Mouse (Mus musculus) liver, embryonic 14.5 days (tissue): ENCODE measurements around the gene Golt1b. TPM values are rescaled to one million over a fixed set of nuclear protein-coding genes. Genes with fewer than 3 reads are reported as not detected.
"Not testable (repeated sequence)": the region's sequence is repeated elsewhere in the genome, so short reads cannot be mapped to it uniquely, and the experiment has no call there.

Source experiments
- ATAC-seq: fragments of 200-750 bp; cut with Nextera tagmentation; 2 replicates; pipeline ENCODE4 v1.8.0; 2017; ENCODE audit warnings: moderate number of reproducible peaks, mild to moderate bottlenecking, moderate library complexity; ENCODE audit not compliant: insufficient read depth
- DNase-seq, 3 experiments: peaks; one replicate each; pipeline ENCODE4 v3.0.0-alpha.2; 2012 to 2013; ENCODE audit warnings: low read depth in 3 of 3, low spot score in 3 of 3
- H3K27ac ChIP-seq: fragments of 300-500 bp; sonication (generic); 2 replicates; pipeline ENCODE4 v1.5.1; 2014; ENCODE audit warnings: moderate library complexity, mild to moderate bottlenecking, control low read depth, inconsistent platforms
- H3K27me3 ChIP-seq: fragments of 300-500 bp; sonication (generic); 2 replicates; pipeline ENCODE4 v1.6.1; 2014; ENCODE audit warnings: mild to moderate bottlenecking, low read length, moderate library complexity; ENCODE audit not compliant: control insufficient read depth, insufficient read depth
- H3K36me3 ChIP-seq: fragments of 300-500 bp; sonication (generic); replicated peaks from 2 replicates; pipeline ENCODE4 v1.6.1; 2014; ENCODE audit warnings: low read depth; ENCODE audit not compliant: control insufficient read depth, insufficient read depth
- H3K4me1 ChIP-seq, 2 experiments: fragments of 200-500 bp in 1 of 2; fragments of 300-500 bp in 1 of 2; sonication (generic) in 1 of 2; replicated peaks; 2 replicates each; pipeline ENCODE4 v1.6.1; 2012 to 2014; ENCODE audit warnings: antibody characterized with exemption in 1 of 2, inconsistent platforms in 1 of 2, low read length in 1 of 2; ENCODE audit not compliant: control insufficient read depth in 2 of 2, insufficient read depth in 2 of 2
- H3K4me2 ChIP-seq: fragments of 300-500 bp; sonication (generic); 2 replicates; pipeline ENCODE4 v1.6.1; 2014; ENCODE audit warnings: low read depth, mild to moderate bottlenecking, control low read depth, moderate library complexity
- H3K4me3 ChIP-seq, 2 experiments: fragments of 200-500 bp in 1 of 2; fragments of 300-500 bp in 1 of 2; sonication (generic) in 1 of 2; 2 replicates each; pipeline ENCODE4 v1.5.1; 2012 to 2014; ENCODE audit warnings: low read depth in 2 of 2, low read length in 2 of 2, mild to moderate bottlenecking in 2 of 2, control low read depth in 1 of 2, inconsistent platforms in 1 of 2, moderate library complexity in 1 of 2; ENCODE audit not compliant: insufficient read depth in 1 of 2
- H3K9ac ChIP-seq: fragments of 300-500 bp; sonication (generic); replicated peaks from 2 replicates; pipeline ENCODE4 v1.6.1; 2014; ENCODE audit warnings: mild to moderate bottlenecking, control low read depth, moderate library complexity
- H3K9me3 ChIP-seq: fragments of 300-500 bp; sonication (generic); 2 replicates; pipeline ENCODE4 v1.6.1; 2016; ENCODE audit warnings: low read length, mixed read lengths; ENCODE audit not compliant: control insufficient read depth
- CTCF ChIP-seq: IDR thresholded peaks from 2 replicates; pipeline ENCODE4 v1.5.1; 2016; ENCODE audit warnings: antibody characterized with exemption, low read depth, control low read depth
- EP300 ChIP-seq: IDR thresholded peaks from 2 replicates; pipeline ENCODE4 v1.6.1; 2016; ENCODE audit warnings: antibody characterized with exemption, low read depth
- WGBS: fragments of 180-500 bp; shearing (Covaris S2); extraction: QIAGEN DNeasy Blood & Tissue Kit; methylation state at CpG from one replicate; pipeline ENCODE4 v1.1.7; 2014; ENCODE audit not compliant: insufficient replicate concordance; 5-methylcytosine and 5-hydroxymethylcytosine counted together
- polyA plus RNA-seq, 2 experiments: library from polyadenylated mRNA; depleted of rRNA in 1 of 2; stranded (reverse) in 1 of 2; unstranded in 1 of 2; fragments of >200 nt; fragmentation: Nextera tagmentation in 1 of 2; extraction: Ambion mirVana in 1 of 2; gene quantifications; 2 replicates each; pipeline versions ENCODE4 v1.2.1 to v1.2.3; 2012 to 2014

Golt1b gene
- polyA plus RNA-seq, 2 experiments = 7.9 to 39.4 TPM

- WGBS = 36% methylated on average over 12 of the region's 12 CpGs
- Histone ChIP-seq H3K27me3 (no peaks in the 10 kb centered on the region), H3K27ac (peak overlapping the region; percentile 33; the same call in 1 of the 2 replicates), H3K9me3 (no peaks in the 10 kb centered on the region), H3K4me2 (peak overlapping the region; percentile 78), H3K36me3 (no peaks in the 10 kb centered on the region), H3K4me3 (peak overlapping the region; percentile 73 to 85), H3K4me1 (peaks cover 7 to 9% of the 10 kb centered on the region in 2 experiments), H3K9ac (peak overlapping the region; percentile 55)
- ATAC-seq = peak; percentile 14; the same call in 1 of the 2 replicates
- TF ChIP-seq CTCF = no peak
- no peak for TF ChIP-seq EP300
- DNase-seq = no peak
These were observed 40.6 kb upstream of the Golt1b start for GRCm38 (mm10) chr6:142346181-142347110.

- Histone ChIP-seq H3K27ac (no peak overlapping the region), H3K9ac (no peak overlapping the region), H3K27me3 (no peaks in the 10 kb centered on the region), H3K9me3 (no peaks in the 10 kb centered on the region), H3K4me2 (no peak overlapping the region), H3K36me3 (no peaks in the 10 kb centered on the region), H3K4me1 (peaks cover 9 to 12% of the 10 kb centered on the region in 2 experiments), H3K4me3 (no peak overlapping the region)
- TF ChIP-seq CTCF (no peak), EP300 (no peak)
- 71% methylated on average over 11 of the region's 11 CpGs for WGBS
- no peak for ATAC-seq
- DNase-seq = no peak
These were observed 39.3 kb upstream of the Golt1b start for GRCm38 (mm10) chr6:142347431-142348385.

GRCm38 (mm10) chr6:142352099-142352498 lies 34.9 kb upstream of the Golt1b start:
- H3K36me3 ChIP-seq, H3K27me3 ChIP-seq, H3K4me2 ChIP-seq, H3K9me3 ChIP-seq, H3K9ac ChIP-seq, H3K4me1 ChIP-seq, H3K4me3 ChIP-seq, DNase-seq, H3K27ac ChIP-seq: not testable (repeated sequence)
- peak; percentile 50; the same call in 1 of the 2 replicates for ATAC-seq
- 52% methylated on average over 3 of the region's 3 CpGs for WGBS

DNA sequence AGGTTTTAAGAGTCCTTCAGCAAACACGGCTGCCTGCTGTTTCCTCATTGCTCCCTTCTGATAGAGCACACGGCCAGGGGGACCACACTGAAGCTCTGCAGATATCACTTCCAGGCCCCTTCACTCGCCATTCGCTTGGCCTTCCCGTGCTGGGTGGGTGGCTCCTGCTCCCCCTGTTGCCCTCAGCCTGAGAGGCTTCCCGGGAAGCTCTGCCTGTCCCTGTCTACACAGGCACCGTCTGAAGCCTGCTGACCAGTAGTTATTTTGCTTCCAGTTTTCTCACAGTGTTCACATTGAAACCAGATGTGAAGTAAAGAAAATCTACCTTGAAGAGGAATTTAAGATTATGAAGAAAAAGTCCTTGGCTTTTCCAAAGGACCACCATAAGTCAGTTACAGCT lies 29.9 kb upstream of the Golt1b start:
- 57% methylated on average over 7 of the region's 7 CpGs for WGBS
- no peak overlapping the region for H3K27ac ChIP-seq
- no peak for ATAC-seq

GRCm38 (mm10) chr6:142362036-142362435 lies 25.0 kb upstream of the Golt1b start:
- 84% methylated on average over 6 of the region's 6 CpGs for WGBS
- Histone ChIP-seq H3K9ac (no peak overlapping the region), H3K9me3 (no peaks in the 10 kb centered on the region), H3K27me3 (no peaks in the 10 kb centered on the region), H3K27ac (no peak overlapping the region), H3K4me2 (no peak overlapping the region), H3K4me1 (no peaks in the 10 kb centered on the region), H3K4me3 (no peak overlapping the region), H3K36me3 (peaks cover 26% of the 10 kb centered on the region)
- no peak for ATAC-seq
- TF ChIP-seq EP300 (no peak), CTCF (no peak)
- no peak for DNase-seq

More for the DNA sequence above, 29.9 kb upstream of the Golt1b start:
- Histone ChIP-seq H3K27me3 (no peaks in the 10 kb centered on the region), H3K9me3 (no peaks in the 10 kb centered on the region), H3K4me1 (peaks cover 0 to 4% of the 10 kb centered on the region in 2 experiments; a peak in 1 of 4 replicates), H3K4me2 (no peak overlapping the region), H3K4me3 (no peak overlapping the region), H3K9ac (no peak overlapping the region), H3K36me3 (peaks cover 4% of the 10 kb centered on the region)
- DNase-seq = no peak
- TF ChIP-seq CTCF (no peak), EP300 (no peak)
